Mouse (Mus musculus): ENCODE measurements around the gene Fcna.

Gene Fcna

GRCm38 (mm10) chr2:25577951-25578795, 49.7 kb downstream of the Fcna start:
- peak; percentile 63 for DNase-seq (ENCODE audit: extremely low spot score)

GRCm38 (mm10) chr2:25576965-25577891, 50.6 kb downstream of the Fcna start:
- DNase-seq (ENCODE audit: extremely low spot score) = no peak

GRCm38 (mm10) chr2:25576028-25576850, 51.6 kb downstream of the Fcna start:
- no peak for DNase-seq (ENCODE audit: extremely low spot score)

- DNase-seq (ENCODE audit: extremely low spot score) = no peak
Observed at GRCm38 (mm10) chr2:25575432-25576027, 52.3 kb downstream of the Fcna start.

Data from embryo, embryonic 9.5 days (tissue).